Mouse (Mus musculus) midbrain, embryonic 13.5 days (tissue): Measurements from ENCODE around the gene Slco2b1. TPM values are rescaled to one million over a fixed set of nuclear protein-coding genes. Genes with fewer than 3 reads are reported as not detected.
"Not testable (repeated sequence)": the region's sequence is repeated elsewhere in the genome, so short reads cannot be mapped to it uniquely, and the experiment has no call there.

ENCODE experiments used
- ATAC-seq: fragments of 200-750 bp; cut with Nextera tagmentation; 2 replicates; pipeline ENCODE4 v1.8.0; 2017; ENCODE audit warnings: mild to moderate bottlenecking, moderate TSS enrichment, moderate library complexity
- H3K27ac ChIP-seq: fragments of 300-500 bp; sonication (generic); 2 replicates; pipeline ENCODE4 v1.5.1; 2015; ENCODE audit warnings: inconsistent platforms, mild to moderate bottlenecking, moderate library complexity
- H3K27me3 ChIP-seq: fragments of 300-500 bp; sonication (generic); 2 replicates; pipeline ENCODE4 v1.6.1; 2015; ENCODE audit warnings: mild to moderate bottlenecking, inconsistent platforms
- H3K36me3 ChIP-seq: fragments of 300-500 bp; sonication (generic); 2 replicates; pipeline ENCODE4 v1.6.1; 2015; ENCODE audit warnings: mild to moderate bottlenecking, inconsistent platforms
- H3K4me1 ChIP-seq: fragments of 300-500 bp; sonication (generic); replicated peaks from 2 replicates; pipeline ENCODE4 v1.6.1; 2015; ENCODE audit warnings: inconsistent platforms
- H3K4me2 ChIP-seq: fragments of 300-500 bp; sonication (generic); replicated peaks from 2 replicates; pipeline ENCODE4 v1.6.1; 2015; ENCODE audit warnings: moderate library complexity, mild to moderate bottlenecking, inconsistent platforms
- H3K4me3 ChIP-seq: fragments of 300-500 bp; sonication (generic); replicated peaks from 2 replicates; pipeline ENCODE4 v1.5.1; 2015; ENCODE audit warnings: mild to moderate bottlenecking, inconsistent platforms
- H3K9ac ChIP-seq: fragments of 300-500 bp; sonication (generic); replicated peaks from 2 replicates; pipeline ENCODE4 v1.6.1; 2015; ENCODE audit warnings: mild to moderate bottlenecking, inconsistent platforms
- H3K9me3 ChIP-seq: fragments of 300-500 bp; sonication (generic); 2 replicates; pipeline ENCODE4 v1.6.1; 2016; ENCODE audit warnings: mild to moderate bottlenecking, inconsistent platforms
- WGBS: fragments of 180-500 bp; shearing (Covaris S2); methylation state at CpG from one replicate; pipeline ENCODE4 v1.1.7; 2015; 5-methylcytosine and 5-hydroxymethylcytosine counted together
- polyA plus RNA-seq: library from polyadenylated mRNA; unstranded; fragments of >200 nt; fragmentation: Nextera tagmentation; extraction: Ambion mirVana; gene quantifications from 2 replicates; pipeline ENCODE4 v1.2.1, GENCODE M21; 2015

The Slco2b1 gene
- 4.1 and 5.0 TPM in 2 replicates for polyA plus RNA-seq

GRCm38 (mm10) chr7:99711166-99711565, at the start of gene Slco2b1:
TSS of gene Slco2b1 (minus strand) at chr7:99711340.
- ATAC-seq = no peak
- no peak within 1 kb of the TSS for H3K4me3 ChIP-seq
- peaks cover 6% of the 10 kb centered on the region for H3K4me1 ChIP-seq
- 85% methylated on average over 8 of the region's 8 CpGs for WGBS
- no peak within 1 kb of the TSS for H3K4me2 ChIP-seq
- H3K27me3 ChIP-seq = no peaks in the 10 kb centered on the region
- no peak within 1 kb of the TSS for H3K27ac ChIP-seq
- no peaks in the 10 kb centered on the region for H3K9me3 ChIP-seq
- H3K9ac ChIP-seq = no peak within 1 kb of the TSS
- H3K36me3 ChIP-seq = no peaks in the 10 kb centered on the region

- 45% methylated on average over 9 of the region's 9 CpGs for WGBS
- no peaks in the 10 kb centered on the region for H3K27me3 ChIP-seq
- H3K27ac ChIP-seq = no peak overlapping the region
- peaks cover 6% of the 10 kb centered on the region; the same call in 1 of the 2 replicates for H3K4me1 ChIP-seq
- H3K9ac ChIP-seq = no peak overlapping the region
- ATAC-seq = no peak
- no peak overlapping the region for H3K4me3 ChIP-seq
- H3K36me3 ChIP-seq = no peaks in the 10 kb centered on the region
- H3K9me3 ChIP-seq = no peaks in the 10 kb centered on the region
- no peak overlapping the region for H3K4me2 ChIP-seq
These were observed 28.1 kb upstream of the Slco2b1 start for GRCm38 (mm10) chr7:99739276-99739675.

- H3K9ac ChIP-seq, H3K4me3 ChIP-seq, H3K9me3 ChIP-seq, ATAC-seq, H3K27ac ChIP-seq, H3K4me2 ChIP-seq, H3K4me1 ChIP-seq, H3K27me3 ChIP-seq, H3K36me3 ChIP-seq: not testable (repeated sequence)
- 91% methylated on average over 9 of the region's 9 CpGs for WGBS
These were observed 24.4 kb upstream of the Slco2b1 start for GRCm38 (mm10) chr7:99735491-99735890.

- Histone ChIP-seq H3K27ac (no peak overlapping the region), H3K27me3 (no peaks in the 10 kb centered on the region), H3K4me2 (no peak overlapping the region), H3K9me3 (no peaks in the 10 kb centered on the region), H3K4me3 (no peak overlapping the region), H3K4me1 (peaks cover 6% of the 10 kb centered on the region; the same call in 1 of the 2 replicates), H3K36me3 (no peaks in the 10 kb centered on the region), H3K9ac (no peak overlapping the region)
- WGBS = 97% methylated on average over 2 of the region's 2 CpGs
- no peak for ATAC-seq
These were observed 23.5 kb upstream of the Slco2b1 start for GRCm38 (mm10) chr7:99734612-99735011.

- no peak within 1 kb of the TSS for H3K4me3 ChIP-seq
- H3K4me1 ChIP-seq = no peaks in the 10 kb centered on the region
- no peak within 1 kb of the TSS for H3K9ac ChIP-seq
- H3K4me2 ChIP-seq = no peak within 1 kb of the TSS
- no peak within 1 kb of the TSS for H3K27ac ChIP-seq
- 90% methylated on average over 2 of the region's 2 CpGs for WGBS
- H3K27me3 ChIP-seq = no peaks in the 10 kb centered on the region
- ATAC-seq = no peak
- H3K9me3 ChIP-seq = peaks cover 7% of the 10 kb centered on the region; the same call in 1 of the 2 replicates
- H3K36me3 ChIP-seq = no peaks in the 10 kb centered on the region
These were observed 18.8 kb upstream of the Slco2b1 start, which contains the start of gene Olfr520 for GRCm38 (mm10) chr7:99729973-99730372. TSS of gene Olfr520 (plus strand) at chr7:99730273.

- no peaks in the 10 kb centered on the region for H3K4me1 ChIP-seq
- no peak overlapping the region for H3K4me2 ChIP-seq
- no peak overlapping the region for H3K9ac ChIP-seq
- H3K27me3 ChIP-seq = no peaks in the 10 kb centered on the region
- no peak for ATAC-seq
- no peak overlapping the region for H3K4me3 ChIP-seq
- H3K9me3 ChIP-seq = no peaks in the 10 kb centered on the region
- no peak overlapping the region for H3K27ac ChIP-seq
- WGBS = 88% methylated on average over 2 of the region's 2 CpGs
- H3K36me3 ChIP-seq = no peaks in the 10 kb centered on the region
These were observed 5.4 kb upstream of the Slco2b1 start for GRCm38 (mm10) chr7:99716536-99716935.

- Histone ChIP-seq H3K9me3 (no peaks in the 10 kb centered on the region), H3K36me3 (no peaks in the 10 kb centered on the region), H3K4me1 (no peaks in the 10 kb centered on the region), H3K4me3 (no peak overlapping the region), H3K9ac (no peak overlapping the region), H3K27me3 (no peaks in the 10 kb centered on the region), H3K27ac (no peak overlapping the region), H3K4me2 (no peak overlapping the region)
- 84% methylated on average over 4 of the region's 4 CpGs for WGBS
- no peak for ATAC-seq
These were observed 1.3 kb upstream of the Slco2b1 start for GRCm38 (mm10) chr7:99712431-99712830.

- H3K4me1 ChIP-seq = peaks cover 6% of the 10 kb centered on the region
- no peaks in the 10 kb centered on the region for H3K36me3 ChIP-seq
- H3K4me2 ChIP-seq = no peak overlapping the region
- H3K9ac ChIP-seq = no peak overlapping the region
- H3K27me3 ChIP-seq = no peaks in the 10 kb centered on the region
- no peak overlapping the region for H3K4me3 ChIP-seq
- ATAC-seq = no peak
- 33% methylated on average over 1 of the region's 1 CpGs for WGBS
- H3K27ac ChIP-seq = no peak overlapping the region
- no peaks in the 10 kb centered on the region for H3K9me3 ChIP-seq
These were observed 664 bp downstream of the Slco2b1 start for GRCm38 (mm10) chr7:99710476-99710875.

- 74% methylated on average over 7 of the region's 7 CpGs for WGBS
- no peaks in the 10 kb centered on the region for H3K27me3 ChIP-seq
These were observed 1.1 kb downstream of the Slco2b1 start for GRCm38 (mm10) chr7:99709992-99710391.

GRCm38 (mm10) chr7:99708750-99709149, 2.4 kb downstream of the Slco2b1 start:
- H3K4me2 ChIP-seq = no peak overlapping the region
- no peaks in the 10 kb centered on the region for H3K36me3 ChIP-seq
- H3K9me3 ChIP-seq = no peaks in the 10 kb centered on the region
- H3K4me3 ChIP-seq = no peak overlapping the region
- no peak overlapping the region for H3K27ac ChIP-seq
- peaks cover 6% of the 10 kb centered on the region for H3K4me1 ChIP-seq
- H3K9ac ChIP-seq = no peak overlapping the region
- ATAC-seq = no peak
- 77% methylated on average over 5 of the region's 5 CpGs for WGBS
- no peaks in the 10 kb centered on the region for H3K27me3 ChIP-seq

More at GRCm38 (mm10) chr7:99709992-99710391, 1.1 kb downstream of the Slco2b1 start:
- Histone ChIP-seq H3K9me3 (no peaks in the 10 kb centered on the region), H3K27ac (no peak overlapping the region), H3K9ac (no peak overlapping the region), H3K4me3 (no peak overlapping the region), H3K36me3 (no peaks in the 10 kb centered on the region), H3K4me2 (no peak overlapping the region), H3K4me1 (peaks cover 6% of the 10 kb centered on the region)
- no peak for ATAC-seq

GRCm38 (mm10) chr7:99708301-99708721, 2.8 kb downstream of the Slco2b1 start:
- H3K9me3 ChIP-seq = no peaks in the 10 kb centered on the region
- no peaks in the 10 kb centered on the region for H3K27me3 ChIP-seq
- ATAC-seq = no peak
- H3K4me2 ChIP-seq = no peak overlapping the region
- H3K27ac ChIP-seq = no peak overlapping the region
- whole genome bisulfite sequencing = 67% methylated on average over 8 of the region's 8 CpGs
- no peaks in the 10 kb centered on the region for H3K36me3 ChIP-seq
- no peak overlapping the region for H3K4me3 ChIP-seq
- H3K4me1 ChIP-seq = peaks cover 6% of the 10 kb centered on the region
- H3K9ac ChIP-seq = 0 out of 2 replicates have a peak overlapping the region, but pooled peaks have one; percentile 10

GRCm38 (mm10) chr7:99707671-99708070, 3.5 kb downstream of the Slco2b1 start:
- H3K36me3 ChIP-seq = no peaks in the 10 kb centered on the region
- 92% methylated on average over 6 of the region's 6 CpGs for WGBS
- no peaks in the 10 kb centered on the region for H3K27me3 ChIP-seq
- no peaks in the 10 kb centered on the region for H3K9me3 ChIP-seq
- peaks cover 6% of the 10 kb centered on the region for H3K4me1 ChIP-seq
- no peak overlapping the region for H3K4me2 ChIP-seq
- no peak overlapping the region for H3K4me3 ChIP-seq
- ATAC-seq = no peak
- 0 out of 2 replicates have a peak overlapping the region, but pooled peaks have one; percentile 9 for H3K27ac ChIP-seq
- no peak overlapping the region for H3K9ac ChIP-seq

- peak overlapping the region; percentile 9; the same call in 1 of the 2 replicates for H3K27ac ChIP-seq
- WGBS = 61% methylated on average over 4 of the region's 4 CpGs
- H3K4me3 ChIP-seq = no peak overlapping the region
These were observed 4.0 kb downstream of the Slco2b1 start for GRCm38 (mm10) chr7:99707038-99707595.

More at GRCm38 (mm10) chr7:99707038-99707595, 4.0 kb downstream of the Slco2b1 start:
- no peak for ATAC-seq
- Histone ChIP-seq H3K9me3 (no peaks in the 10 kb centered on the region), H3K4me1 (peaks cover 10% of the 10 kb centered on the region), H3K9ac (no peak overlapping the region), H3K27me3 (no peaks in the 10 kb centered on the region), H3K4me2 (no peak overlapping the region), H3K36me3 (no peaks in the 10 kb centered on the region)
